Mouse (Mus musculus) G1E-ER4 (cell line): ENCODE results near the gene Tmem139. TPM values are rescaled to one million over a fixed set of nuclear protein-coding genes. Genes with fewer than 3 reads are reported as not detected.

Experiments
- GATA1 ChIP-seq: IDR thresholded peaks from one replicate; pipeline ENCODE4 v1.8.0; 2012; ENCODE audit warnings: low read length, inconsistent platforms
- polyA plus RNA-seq: library from polyadenylated mRNA; stranded (reverse); fragments of >175 nt; gene quantifications from 2 replicates; pipeline ENCODE4 v1.2.3, GENCODE M21; 2012

Tmem139 gene
- polyA plus RNA-seq: not detected in 2 replicates

DNA sequence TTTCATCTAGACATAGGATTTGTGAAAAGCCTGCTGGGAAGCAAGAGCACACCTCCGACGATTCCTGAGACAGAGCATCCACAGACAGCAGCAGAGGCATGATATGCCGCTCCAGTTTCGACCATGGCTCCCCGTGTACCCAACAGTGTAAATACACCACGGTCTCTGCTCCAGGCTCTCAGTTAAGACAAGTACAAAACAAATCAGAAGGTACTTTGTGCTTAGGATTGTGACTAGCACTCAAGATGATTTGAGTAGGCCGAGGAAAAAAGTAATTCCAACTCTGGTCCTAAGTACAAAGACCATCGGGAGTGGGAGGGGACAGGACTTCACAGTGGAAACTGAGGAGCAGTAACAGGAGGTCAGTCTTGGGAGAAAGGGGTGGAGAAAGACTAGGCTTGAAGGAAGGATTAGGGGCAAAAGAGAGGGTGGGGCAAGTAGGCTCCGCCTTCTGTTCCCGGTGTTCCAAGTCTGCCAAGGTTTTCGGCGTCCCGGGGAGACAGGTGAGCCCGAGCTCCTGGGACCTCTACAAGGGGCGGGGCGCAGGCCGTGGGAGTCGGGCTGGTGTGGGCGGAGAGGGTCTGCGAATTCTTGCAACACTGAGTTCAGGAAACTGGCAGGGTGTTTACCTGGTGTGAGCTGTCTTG, at the start of gene Tmem139:
Gene Tmem139 (plus strand): TSS at position 447 of the 647 bp plus-strand sequence.
- no peak for TF ChIP-seq GATA1

DNA sequence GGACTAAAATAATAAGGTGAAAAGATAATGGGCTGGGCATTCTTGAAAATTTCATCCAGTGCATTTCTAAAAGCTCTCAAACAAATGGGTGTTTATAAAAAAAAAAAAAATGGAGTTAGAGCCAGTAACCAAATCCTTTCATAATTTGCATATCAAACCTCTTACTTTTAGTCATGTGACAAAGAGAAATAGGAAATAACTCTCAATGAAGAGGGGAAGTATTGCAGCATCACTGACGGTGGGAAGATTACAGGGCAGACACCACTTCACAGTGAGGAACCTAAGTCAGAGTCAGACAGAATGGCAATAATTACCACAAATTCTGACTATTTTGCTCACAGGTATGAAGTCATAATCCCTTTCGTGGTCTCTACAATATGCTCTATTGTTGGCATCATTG, 46.7 kb upstream of the Tmem139 start, which contains the start of gene Tas2r144:
Gene Tas2r144 (plus strand): TSS at position 301 of the 400 bp plus-strand sequence.
- no peak for TF ChIP-seq GATA1

DNA sequence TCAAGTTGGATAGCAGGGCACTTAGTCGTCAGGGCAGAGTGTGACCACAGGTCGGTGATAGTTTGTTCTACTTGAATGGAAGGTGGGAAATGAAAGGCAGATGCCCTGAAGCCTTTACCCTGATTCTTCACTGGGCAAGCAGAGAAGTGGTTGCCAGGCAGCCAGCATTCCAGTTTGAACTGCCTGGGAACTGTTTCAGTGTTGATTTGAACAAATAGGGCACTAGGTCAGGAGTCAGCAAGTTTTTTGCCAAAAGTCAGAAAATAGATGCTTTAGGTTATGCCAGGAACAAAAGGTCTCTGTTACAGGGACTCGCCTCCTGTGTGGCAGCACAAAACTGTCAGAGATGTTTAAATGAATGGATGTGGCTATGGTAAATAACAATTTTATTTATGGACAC, 39.5 kb upstream of the Tmem139 start:
- TF ChIP-seq GATA1: no peak

DNA sequence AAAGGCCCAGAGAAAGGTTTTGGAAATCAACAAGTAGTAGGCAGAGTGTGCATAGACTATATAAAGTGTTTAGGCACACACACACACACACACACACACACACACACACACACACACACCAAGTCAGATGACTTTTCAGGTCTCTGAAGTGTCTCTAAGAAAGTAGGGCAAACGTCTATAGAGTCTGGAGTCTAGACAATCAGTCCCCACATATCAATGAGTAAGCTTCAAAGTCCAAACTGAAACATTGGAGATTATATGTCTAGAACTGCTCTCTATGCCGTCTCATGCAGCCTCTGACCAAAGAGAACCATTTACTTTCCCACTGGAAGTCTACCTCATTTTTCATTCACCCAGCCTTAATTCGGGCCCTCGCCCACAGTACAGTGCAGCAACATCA, 36.7 kb upstream of the Tmem139 start:
- no peak for TF ChIP-seq GATA1

DNA sequence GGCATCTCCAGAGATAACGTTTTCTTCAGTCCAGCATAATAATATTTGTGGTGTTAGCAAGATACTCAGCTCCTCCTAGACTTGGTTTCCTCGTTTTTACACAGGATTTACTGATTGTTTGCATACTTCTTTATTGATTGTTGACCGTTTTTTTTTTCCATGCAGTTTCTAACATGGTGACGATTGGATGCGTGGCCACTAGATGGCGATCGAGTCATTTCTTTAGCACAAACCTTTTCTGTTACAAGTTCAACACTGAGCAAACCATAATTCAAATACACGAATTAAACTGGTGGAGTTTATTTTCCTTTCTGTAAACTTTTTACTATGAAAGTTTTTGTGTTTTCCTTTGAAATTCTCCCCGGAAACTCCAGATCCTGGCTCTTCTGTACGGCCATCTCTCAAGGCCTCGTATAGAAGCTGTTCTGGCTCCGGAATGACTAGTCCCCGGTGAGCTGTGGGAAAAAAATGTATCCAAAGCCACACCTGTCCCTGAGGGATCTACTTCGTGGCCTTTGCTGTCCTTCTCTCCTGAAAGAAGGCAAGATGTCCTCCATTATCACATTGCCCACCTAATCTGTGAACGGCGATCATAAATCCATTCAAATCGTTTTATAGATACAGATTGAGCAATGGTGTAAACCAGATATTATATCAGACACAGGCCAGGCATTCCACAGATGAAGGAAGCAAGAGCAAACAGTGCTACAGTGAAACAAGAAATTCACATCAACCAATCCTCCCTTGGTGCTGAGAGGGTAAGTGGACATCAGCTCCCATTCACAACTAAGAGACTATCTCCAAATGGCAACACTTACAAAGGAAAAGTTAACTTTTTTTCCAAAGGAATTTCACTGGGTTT, 34.3 kb upstream of the Tmem139 start:
- no peak for TF ChIP-seq GATA1

DNA sequence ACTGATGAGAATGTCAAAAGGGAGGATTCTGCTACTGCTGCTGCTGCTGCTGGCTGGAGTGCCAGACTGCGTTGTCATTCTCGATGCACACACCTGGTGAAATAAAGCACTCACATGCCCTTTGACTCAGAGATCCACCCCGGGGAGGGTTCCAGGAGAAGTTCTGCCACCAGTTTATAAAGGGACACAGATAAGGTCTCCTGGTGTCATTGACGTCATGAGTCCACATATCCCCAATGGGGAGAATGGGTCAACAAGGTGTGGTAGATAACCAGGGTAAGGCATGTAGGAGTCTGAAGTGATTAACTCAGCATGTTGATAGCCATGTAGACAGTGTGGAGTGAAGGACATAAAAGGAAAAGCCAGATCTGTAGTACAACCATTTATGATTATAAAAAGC, 32.2 kb upstream of the Tmem139 start:
- no peak for TF ChIP-seq GATA1

DNA sequence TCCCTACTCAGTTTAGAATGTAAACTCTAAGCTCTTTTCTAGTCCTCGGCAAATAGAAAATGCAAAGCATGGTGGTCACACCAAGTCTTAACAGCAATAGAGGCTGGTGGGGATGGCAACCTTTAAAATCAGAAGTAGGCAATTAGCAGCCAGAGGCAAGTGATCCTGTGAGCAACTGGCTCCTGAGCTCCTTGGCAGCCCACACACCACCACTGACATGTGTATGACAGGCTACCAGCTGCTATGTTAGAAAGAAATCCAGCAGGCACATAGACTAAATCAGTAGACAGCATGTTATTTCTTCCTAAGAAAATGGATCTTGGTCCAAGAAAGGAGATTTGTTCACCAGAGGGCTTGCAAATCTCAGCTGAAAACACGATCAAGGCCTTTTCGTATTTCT, 30.6 kb upstream of the Tmem139 start:
- no peak for TF ChIP-seq GATA1

DNA sequence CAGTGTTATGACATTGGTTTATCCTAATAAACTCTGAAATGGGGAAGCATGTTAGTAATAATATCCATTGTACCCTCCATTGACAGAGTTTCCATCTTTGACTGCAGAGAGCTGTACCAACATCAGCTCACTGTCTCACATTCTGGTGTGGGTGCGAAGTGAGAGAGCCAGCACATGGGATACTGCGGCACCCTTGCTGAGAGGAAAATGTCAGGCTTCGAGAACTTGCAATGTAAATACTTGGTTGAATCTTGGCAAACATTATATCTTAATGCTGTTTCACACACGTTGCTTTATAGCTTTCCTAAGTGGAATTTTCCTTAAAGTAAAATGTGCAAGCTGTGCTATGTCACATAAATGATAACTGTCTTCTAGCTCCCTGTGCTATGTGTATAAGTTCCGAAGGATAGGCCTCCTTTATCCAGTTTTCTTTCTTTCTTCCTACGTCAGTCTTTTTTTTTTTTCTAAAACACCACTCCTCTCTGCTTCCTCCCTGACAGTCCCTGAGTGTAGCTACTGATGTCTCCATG, 24.4 kb upstream of the Tmem139 start:
- TF ChIP-seq GATA1: no peak

DNA sequence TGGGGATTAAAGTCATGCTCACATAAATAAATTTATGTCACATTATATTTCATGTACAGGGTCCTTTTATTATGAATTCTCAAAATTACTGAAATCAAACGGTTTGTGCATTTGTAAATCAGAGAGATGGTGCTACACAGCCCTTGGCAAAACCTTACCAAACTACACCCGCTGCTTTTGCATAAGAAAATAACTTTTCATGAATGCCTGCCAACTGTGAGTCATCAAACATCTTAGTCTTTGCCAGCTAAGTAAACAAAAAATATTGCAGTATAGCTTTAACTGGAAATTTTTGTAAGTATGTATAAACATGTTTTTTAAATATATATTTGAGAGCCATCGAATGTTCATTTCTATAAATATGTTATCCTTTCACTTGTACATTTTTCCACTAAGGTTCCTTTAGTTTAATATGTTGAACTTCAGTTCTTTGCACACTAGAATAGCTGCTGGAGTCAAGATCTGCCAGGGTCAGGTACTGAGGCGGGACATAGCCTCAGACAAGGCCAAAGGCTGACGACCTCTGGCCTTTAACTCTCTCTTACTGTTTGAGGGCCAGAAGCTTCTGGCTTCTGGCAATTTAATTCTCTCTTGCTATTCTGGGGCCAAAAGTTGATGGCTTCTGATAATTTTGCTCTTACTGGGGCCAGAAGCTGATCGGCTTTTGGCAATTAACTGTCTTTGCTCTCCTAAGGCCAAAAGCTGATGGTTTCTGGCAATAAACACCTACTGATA, 20.3 kb upstream of the Tmem139 start:
- no peak for TF ChIP-seq GATA1

DNA sequence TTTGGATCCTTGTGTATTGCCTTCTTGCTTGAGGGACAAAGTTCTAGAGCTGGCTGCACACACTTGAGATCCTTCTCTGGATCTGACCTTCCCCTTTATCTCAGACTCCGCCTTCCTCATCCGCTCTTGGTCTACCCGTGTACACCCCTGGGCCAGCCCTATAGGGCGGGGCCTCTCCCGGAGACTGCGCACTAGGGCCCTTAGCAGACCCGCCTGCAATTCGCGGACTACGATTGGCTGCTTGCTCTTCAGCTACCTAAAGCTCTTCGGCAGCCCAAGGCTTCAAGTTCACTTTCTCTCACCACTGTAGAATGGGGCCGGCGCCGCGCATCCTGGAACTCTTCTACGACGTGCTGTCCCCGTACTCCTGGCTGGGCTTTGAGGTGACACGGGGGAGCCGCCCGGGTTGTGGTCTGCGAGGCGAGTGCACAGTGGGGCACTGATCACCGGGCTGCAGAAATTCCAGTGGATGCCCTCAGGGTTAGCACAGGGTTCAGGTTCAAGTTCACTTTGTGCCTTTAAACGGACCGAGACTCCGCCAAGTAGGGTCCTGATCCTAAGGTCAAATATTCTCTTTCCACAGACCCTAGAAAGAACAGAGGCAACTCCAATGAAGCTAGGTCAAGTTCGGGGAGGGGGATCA, 15.9 kb upstream of the Tmem139 start, which contains the start of gene Gstk1:
Gene Gstk1 (plus strand): TSS at position 225 of the 643 bp plus-strand sequence.
- TF ChIP-seq GATA1: no peak

DNA sequence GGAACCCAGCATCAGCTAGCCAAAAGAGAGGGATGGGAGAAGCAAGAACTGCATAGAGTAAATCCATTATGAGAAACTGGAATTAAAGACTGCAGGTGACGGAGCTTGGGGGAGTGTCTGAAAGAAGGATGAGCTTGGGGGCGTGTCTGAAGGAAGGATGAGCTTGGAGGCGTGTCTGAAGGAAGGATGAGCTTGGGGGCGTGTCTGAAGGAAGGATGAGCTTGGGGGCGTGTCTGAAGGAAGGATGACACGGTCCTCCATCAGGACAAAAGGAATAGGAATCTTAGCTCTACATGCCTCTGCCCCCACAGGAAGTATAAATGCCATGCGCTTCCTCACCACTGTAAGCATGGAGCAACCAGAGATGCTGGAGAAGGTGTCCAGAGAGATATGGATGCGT, 14.6 kb upstream of the Tmem139 start:
- TF ChIP-seq GATA1: no peak

DNA sequence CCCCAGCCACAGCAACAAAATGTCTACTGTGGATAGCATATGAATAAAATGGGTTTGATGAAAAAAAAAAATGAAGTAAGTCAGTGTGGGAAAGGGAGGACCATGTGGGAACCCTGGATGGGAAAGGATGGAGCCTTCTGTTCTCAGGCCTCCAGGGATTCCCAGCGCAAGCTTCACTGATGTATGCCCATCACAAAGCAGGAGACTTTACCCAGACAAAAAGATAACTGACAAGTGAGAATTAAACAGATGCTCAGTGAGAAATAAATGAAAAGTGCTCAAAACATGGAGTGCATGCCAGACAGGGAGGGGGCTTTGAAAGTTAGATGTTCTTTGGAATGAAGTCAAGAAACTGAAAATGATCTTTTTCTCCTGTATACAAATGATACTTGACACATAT, 13.8 kb upstream of the Tmem139 start:
- TF ChIP-seq GATA1: no peak

DNA sequence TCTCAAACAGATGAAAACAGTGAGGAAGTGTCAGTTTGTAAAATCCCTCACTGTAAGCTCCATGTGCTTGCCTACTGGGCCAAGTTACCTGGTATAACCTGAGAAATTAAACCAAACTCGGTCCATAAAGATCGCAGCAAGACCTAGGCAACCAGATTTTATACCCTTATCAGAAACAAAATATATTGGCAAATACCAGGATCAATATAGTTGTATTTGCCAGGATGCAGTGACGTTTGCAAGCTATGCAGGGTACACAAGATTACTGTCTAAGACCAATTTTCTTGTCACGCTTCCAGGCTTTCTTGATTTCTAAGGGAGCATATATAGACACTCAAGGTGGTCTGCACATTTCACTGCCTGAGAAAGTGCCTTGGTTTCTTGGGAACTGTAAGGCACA, 10.0 kb upstream of the Tmem139 start:
- TF ChIP-seq GATA1: no peak

DNA sequence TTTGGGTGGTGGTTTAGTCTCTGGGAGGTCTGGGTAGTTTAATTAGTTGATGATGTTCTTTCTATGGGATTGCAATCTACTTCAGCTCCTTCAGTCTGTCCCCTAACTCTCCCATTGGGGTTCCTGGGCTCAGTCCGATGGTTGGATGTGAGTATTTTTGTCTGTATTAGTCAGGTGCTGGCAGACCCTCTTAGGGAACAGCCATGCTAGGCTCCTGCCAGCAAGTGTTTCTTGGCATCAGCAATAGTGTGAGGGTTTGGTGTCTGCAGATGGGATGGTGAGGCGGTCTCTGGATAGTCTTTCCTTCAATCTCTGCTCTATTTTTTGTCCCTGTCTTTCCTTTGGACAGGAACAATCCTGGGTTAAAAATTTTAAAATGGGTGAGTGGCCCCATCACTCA, 8.7 kb upstream of the Tmem139 start:
- no peak for TF ChIP-seq GATA1

DNA sequence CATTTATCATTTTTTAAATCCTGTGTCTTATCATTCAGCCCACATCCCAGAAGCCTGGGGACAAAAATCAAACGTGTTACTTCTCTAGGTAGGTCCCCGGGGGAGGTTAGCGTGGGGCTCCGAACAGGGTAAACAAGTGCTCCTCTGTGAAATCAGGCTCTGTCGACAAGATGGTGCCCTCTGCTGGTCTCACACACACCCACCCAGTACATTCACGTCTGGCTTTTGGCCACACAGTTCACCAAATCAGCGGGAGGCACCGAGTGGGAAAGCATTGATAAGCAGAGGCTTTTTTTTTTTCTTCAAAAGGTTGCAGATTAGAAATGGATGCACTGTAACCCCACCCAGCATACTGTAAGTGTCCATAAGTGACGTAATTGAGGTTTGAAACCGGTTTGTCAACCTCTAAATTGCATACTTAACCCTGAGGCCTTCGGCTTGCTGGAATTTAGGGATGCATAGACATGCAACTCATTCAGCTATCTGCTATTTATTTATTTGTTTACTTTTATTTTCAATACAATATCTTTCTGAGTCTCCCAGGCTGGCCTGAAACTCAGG, 4.4 kb upstream of the Tmem139 start:
- no peak for TF ChIP-seq GATA1
